Mouse (Mus musculus) brain, embryonic 14.5 days (tissue): ENCODE measurements around the gene Tmigd1.

Experiments used
- CTCF ChIP-seq: fragments of 200-500 bp; IDR thresholded peaks from 2 replicates; pipeline ENCODE4 v1.5.1; 2012; ENCODE audit warnings: inconsistent platforms, mild to moderate bottlenecking, moderate library complexity, borderline replicate concordance; ENCODE audit not compliant: insufficient read depth, insufficient read length; ENCODE audit errors: extremely low read depth
- POLR2A ChIP-seq: fragments of 200-500 bp; IDR thresholded peaks from 2 replicates; pipeline ENCODE4 v1.6.1; 2012; ENCODE audit warnings: mild to moderate bottlenecking, inconsistent platforms, borderline replicate concordance; ENCODE audit not compliant: poor library complexity, insufficient read depth, insufficient read length, severe bottlenecking; ENCODE audit errors: extremely low read depth

- TF ChIP-seq CTCF (no peak), POLR2A (no peak)
These were observed 22.8 kb downstream of the Tmigd1 start, which contains the start of gene Blmh for GRCm38 (mm10) chr11:76924759-76925236.
